Mouse (Mus musculus): ENCODE measurements around the gene Jakmip3.

The Jakmip3 gene

DNA sequence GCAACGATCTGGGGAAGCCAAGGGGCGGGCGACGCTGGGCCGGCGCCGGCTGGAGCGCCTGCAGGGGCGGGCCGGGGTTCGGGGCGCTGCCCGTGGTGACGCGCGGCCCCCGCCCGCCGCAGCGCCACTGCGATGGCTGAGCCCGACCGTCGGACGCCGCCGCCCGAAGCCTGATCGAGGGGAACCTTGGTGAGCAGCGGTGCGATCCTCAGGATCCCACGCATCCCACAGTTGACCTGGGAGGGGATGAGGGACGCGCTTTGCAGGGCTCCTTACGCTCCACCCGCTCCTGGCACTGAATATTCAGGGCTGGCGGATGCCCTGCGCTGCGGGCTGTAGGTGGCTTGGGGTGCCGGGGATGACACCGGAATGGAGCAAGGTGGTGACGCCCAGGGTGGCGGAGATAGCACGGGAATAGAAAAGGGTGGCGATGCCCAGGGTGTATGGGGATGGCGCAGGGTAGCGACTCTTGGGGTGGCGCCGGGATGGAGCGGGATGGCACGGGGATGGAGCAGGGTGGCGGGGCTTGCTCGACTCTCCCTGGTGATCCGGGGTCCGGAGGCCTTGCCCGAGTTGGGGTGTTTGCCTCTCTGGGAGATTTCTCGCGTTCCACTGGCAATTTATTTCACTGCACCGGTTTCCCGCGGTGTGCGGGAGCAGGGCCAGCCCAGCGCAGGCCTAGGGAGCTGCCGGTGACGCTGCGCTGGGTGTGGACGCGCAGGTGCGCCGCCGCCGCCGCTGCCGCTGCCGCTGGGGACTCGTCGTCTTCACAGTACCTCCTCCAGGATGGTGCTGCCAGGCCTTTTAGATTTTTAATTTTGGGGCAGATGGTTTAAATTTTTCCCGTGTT is at the start of gene Jakmip3:
TSS of gene Jakmip3 (plus strand) at position 119 of the 850 bp plus-strand sequence.
- no peak for DNase-seq (ENCODE audit: low spot score)

DNA sequence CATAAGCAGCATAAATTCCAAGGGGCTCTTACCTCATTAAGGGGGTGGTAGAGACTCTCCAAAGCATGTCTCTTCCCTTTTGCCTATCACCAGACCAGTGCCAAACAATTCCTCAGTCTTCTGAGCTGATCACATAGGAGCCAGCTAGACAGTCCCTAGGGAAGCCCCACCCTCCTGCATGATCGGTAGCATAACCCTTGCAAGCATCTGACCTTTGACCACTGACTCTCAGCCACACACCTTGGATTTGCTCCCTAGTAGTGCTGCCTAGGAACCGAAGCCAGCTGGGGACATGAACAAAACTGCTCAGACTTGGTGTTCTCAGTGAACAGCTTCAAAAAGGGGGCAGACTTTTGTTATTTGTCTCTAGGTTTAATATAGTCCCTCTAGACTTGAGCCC is 42.4 kb upstream of the Jakmip3 start:
- DNase-seq (ENCODE audit: low spot score) = no peak

DNA sequence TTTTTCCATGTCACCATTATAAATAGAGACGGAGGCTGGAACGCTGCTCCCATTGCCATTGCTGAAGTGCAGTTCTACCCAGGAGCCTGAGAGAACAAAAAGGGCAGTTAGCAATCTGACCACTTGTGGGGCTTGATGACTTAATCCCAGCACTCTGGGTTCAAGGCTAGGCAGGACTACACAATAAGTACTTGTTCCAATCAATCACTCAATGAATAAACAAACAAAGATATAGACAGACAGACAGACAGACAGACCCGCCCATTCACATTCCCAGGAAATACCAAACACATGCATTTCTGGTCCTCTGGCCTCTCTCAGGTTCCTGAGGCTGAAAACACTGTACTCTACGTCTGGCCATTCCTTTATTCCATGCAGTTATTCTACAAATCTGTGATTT is 41.8 kb upstream of the Jakmip3 start:
- no peak for DNase-seq (ENCODE audit: low spot score)

GRCm38 (mm10) chr7:138903886-138904435 is 36.6 kb upstream of the Jakmip3 start:
- no peak for DNase-seq (ENCODE audit: low spot score)

DNA sequence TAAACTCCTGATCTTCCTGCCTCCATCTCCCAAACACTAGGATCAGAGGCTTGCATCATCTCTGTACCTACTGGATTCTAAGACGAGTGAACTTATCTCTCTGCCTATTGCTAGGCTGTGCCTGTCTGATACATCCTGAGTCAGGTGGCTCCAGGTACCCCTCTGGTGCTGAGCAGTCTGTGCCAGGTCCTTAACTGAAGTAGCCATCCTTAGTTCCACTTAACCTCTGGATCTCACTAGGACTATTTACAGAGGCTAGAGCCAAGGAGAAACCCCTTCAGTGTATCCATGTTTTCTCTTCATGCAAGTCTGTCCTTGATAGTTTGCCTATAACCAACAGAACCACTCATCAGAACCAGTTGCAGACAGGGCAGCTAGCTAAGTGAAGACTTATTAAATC is 34.1 kb upstream of the Jakmip3 start:
- DNase-seq (ENCODE audit: low spot score) = no peak

DNA sequence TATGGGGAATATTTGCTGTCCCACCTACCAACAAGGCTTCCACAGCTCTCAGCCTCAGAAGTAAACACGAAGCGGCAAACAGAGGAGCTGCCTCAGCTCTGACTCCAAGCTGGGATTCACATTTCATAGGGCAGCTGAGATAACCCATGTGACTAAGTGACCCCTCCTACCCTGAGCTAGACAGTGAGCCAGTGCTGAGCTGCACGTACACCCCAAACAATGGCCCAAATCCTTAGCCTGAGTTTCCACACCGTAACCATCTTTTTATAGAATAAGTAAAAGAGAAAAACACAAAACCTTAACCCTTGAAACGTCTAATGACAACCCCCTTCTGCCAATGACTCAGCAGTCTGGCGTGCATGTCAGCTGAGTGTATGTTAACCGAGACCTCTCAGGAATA is 33.5 kb upstream of the Jakmip3 start:
- no peak for DNase-seq (ENCODE audit: low spot score)

DNA sequence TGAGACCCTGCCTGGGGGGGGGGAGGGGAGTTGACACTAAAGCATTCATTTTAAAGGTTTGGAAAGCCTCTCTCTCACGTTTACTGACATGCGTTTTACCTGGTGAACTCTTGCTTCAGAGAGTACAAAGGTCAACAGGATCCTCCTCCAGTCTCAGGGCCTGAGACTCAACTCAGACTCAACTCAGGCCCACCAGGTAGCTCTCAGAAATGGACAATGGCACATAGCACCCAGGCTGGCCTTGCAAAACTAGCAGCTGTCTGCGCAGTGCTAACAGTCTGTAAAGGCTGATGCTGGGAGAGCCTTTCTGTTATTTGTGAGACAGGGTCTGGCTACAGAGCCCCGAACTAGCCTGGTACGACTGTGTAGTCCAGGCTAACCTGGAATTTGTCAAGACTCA is 32.6 kb upstream of the Jakmip3 start:
- DNase-seq (ENCODE audit: low spot score) = no peak

DNA sequence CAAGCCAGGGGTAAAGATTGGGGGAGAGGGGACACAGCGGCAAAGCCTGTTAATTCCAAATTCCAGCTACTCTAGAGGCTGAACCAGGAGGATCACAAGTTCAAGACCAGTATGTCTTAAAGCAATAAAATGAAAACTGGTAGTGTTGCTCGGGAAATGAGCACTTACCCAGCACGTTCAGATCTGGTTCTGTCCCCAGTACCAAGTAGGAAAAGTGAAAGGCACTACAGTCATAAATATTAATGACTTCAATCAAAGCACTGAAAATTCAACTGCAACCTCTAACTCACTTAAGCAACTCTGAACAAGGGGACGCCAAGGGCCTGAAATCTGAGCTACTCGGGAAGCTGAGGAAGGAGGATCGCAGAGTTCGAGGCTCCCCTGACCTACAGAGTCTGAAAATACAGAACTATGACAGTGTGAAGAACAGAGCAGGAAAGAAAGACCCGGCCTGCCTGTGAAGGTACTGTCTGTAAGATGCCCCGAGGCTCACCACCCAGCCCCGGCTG is 31.7 kb upstream of the Jakmip3 start:
- no peak for DNase-seq (ENCODE audit: low spot score)

DNA sequence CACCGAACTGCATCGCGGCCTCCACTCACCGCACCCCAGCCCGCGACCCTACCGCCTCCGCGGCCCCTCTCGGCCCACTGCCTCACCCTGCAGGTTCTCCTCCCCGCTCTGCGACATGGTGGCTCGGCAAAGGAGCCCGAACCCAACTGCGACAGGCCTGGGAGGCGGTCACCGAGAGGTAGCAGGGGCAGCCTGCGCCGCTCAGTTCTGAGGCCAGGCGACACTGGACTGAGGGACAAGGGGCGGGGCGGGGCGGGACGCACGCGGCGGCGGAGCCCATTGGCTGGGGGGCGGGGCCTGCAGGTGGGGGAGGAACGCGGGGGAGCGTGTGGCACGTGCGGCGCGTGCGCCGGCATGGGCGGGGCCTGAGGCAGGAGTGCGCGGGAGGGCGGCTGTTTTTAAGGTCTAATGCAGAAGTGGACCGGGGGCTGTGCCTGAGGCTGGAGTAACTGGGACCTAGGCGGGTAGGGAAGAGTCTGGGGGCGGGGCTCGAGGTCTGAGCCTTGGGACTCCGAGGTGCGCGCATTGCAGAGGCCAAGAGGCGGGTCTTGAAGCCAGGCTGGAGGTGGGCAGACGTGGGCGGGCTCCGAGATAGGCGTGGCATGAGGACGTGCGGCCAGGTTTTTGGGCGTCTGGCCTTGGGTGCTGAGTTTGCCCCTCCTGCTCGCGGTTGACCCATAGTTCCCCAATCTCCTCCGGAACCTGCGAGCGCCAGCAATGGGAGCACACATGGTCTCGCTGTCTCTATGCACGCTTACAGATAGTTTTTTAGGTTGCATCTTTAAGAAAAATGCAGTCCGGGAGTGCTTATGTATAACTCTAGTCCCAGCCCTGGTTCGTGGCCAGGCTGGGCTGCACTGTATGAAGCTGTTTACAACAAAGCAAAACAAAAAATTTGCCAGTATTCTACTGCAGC is 31.0 kb upstream of the Jakmip3 start, which contains the start of gene Bnip3:
TSS of gene Bnip3 (minus strand) at position 243 of the 916 bp plus-strand sequence.
- DNase-seq (ENCODE audit: low spot score) = peak; percentile 78

GRCm38 (mm10) chr7:138910193-138910562 is 30.4 kb upstream of the Jakmip3 start:
- DNase-seq (ENCODE audit: low spot score) = no peak

DNA sequence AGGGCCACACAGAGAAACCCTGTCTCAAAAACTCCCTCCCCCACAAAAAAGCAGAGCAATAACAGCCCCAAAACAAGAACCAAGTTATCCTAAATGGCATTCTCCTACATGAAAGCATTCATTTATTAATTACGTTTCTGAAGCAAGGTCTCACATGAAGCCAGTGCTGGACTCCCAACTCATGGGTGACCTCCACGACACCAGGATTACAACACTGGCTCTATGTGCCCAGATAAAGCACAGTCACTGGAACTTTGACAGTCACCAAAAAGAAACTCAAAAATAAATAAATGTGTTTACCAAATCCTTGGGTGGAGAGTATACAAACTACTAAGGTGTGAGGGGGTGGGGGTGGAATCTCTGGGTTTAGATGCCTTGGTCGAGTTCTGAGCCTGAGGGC is 26.9 kb upstream of the Jakmip3 start:
- DNase-seq (ENCODE audit: low spot score) = no peak

- DNase-seq (ENCODE audit: low spot score) = peak; percentile 20
Observed at GRCm38 (mm10) chr7:138919156-138919944, 21.2 kb upstream of the Jakmip3 start.

- DNase-seq (ENCODE audit: low spot score) = no peak
Observed at GRCm38 (mm10) chr7:138921611-138922010, 18.9 kb upstream of the Jakmip3 start.

DNA sequence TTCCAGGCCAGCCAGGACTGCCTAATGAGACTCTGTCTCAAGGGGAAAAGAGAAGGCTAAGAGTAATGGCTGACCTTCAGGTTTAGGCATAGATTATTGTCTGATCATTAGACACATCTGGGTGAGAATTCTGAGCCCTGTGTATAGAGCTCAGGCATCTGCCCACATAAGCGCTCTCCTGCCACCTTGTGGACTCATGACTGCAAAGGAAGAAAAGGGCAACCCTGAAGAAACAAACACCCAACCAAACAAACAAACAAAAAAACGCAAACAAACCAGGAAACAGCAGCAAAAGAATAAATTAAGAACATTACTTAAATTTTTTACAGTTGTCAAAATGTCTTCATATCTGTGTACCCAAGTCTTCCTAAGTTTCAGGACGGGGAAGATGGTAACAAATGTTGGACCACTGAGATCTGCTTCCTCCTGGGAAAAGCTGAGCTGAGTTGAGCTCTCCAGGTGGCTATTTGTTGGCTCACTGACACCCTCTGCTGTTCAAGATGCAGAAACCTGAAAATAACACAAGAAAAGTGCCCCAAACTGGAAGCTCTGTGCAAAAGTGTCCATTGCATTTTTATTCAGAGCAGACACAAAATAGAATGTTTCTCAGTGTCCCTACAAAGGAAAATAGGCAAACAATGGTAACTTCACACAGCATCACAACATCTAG is 16.6 kb upstream of the Jakmip3 start:
- no peak for DNase-seq (ENCODE audit: low spot score)

GRCm38 (mm10) chr7:138928456-138928855 is 12.1 kb upstream of the Jakmip3 start:
- DNase-seq (ENCODE audit: low spot score) = no peak

GRCm38 (mm10) chr7:138934523-138934922 is 6.0 kb upstream of the Jakmip3 start:
- no peak for DNase-seq (ENCODE audit: low spot score)

GRCm38 (mm10) chr7:138938991-138939390 is 1.5 kb upstream of the Jakmip3 start:
- DNase-seq (ENCODE audit: low spot score) = no peak

DNA sequence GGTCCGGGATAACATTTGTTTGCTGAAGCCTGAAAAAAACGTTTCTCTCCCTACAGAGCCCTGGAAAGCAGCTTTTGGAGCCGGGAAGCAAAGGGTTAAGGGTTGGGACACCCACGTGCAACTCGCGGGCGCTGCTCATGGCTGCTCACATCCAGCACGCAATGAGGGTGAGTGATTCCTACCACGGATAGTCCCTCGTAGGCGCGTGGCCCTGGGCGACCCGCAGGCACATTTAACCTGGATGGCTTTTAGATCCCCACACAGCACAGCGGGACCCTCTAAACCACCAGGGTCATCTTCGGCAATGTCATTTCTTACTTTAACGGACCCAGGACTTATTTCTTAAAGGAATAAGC is 296 bp upstream of the Jakmip3 start:
- DNase-seq (ENCODE audit: low spot score) = no peak

DNA sequence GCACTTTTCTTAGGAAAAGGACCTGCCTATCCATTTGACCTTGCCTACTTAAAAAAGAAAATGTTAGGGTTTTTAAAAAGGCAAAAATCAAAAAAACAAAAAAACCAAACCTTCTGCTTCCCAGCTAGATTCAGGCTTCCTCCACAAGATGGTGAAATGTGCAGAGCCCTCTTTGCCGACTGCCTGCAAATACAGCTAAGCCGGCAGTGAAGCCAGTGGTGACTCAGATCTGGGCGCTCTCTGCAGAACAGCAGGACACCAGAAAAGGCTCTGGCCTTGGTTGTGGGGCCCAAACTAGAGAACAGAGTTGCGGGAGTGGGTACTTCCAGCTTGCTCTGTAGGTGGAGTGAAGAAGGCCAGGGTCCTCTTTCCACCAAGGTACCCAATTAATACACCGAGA is 1.0 kb downstream of the Jakmip3 start:
- DNase-seq (ENCODE audit: low spot score) = no peak

DNA sequence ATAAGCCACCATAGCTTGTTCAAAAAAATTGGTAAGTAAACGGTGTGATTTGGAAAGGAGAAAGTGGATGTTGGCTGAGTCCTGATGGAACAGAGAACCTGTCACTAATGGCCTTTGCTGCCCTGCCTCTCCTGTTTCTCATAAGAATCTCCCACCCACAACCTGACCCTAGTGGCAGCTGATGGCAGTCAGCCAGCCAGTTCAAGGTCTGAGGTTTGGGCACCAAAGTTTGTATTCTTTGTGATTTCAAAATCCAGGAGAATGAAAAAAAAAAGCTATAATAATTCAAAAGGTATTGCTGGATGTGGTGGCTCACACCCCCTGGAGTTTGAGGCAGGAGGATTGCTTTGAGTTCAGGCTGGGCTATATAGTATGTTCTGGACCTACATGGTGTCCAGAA is 1.8 kb downstream of the Jakmip3 start:
- no peak for DNase-seq (ENCODE audit: low spot score)

DNA sequence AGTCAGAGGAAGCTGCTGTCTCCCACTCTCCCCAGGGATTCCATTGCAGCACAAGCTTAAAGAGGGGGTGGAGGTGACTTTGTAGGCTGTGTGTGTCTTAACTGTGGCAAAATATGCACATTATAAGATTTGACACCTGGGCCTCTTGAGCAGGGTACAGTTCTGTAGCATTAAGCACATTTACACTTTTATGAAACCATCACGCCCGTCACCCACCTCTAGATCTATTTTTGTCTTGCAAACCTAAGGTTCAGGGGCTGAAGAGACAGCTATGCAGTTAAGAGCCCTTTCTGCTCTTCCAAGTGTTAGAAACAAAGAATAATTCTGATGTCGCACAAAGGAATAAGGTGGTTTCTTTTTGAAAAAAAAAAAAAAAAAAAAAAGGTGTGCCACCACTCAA is 5.1 kb downstream of the Jakmip3 start:
- no peak for DNase-seq (ENCODE audit: low spot score)

All from T-cell, adult 2 months (primary cell).